Mouse (Mus musculus) MEL (cell line): ENCODE measurements at regions not wholly inside any gene's neighbourhood (a gene's known extent, or its start where the extent isn't known, plus 50 kb on each side); places are given as distances from the start of the nearest gene placed in this dataset.
A peak's percentile ranks its signal among the peaks of the same experiment; 100 is the strongest.

Source experiments
- DNase-seq: peaks from one replicate; pipeline ENCODE4 v3.0.0; 2011; ENCODE audit warnings: low read depth, low spot score
- H3K27ac ChIP-seq: 2 replicates; pipeline ENCODE4 v1.5.1; 2012; ENCODE audit warnings: low read depth, mild to moderate bottlenecking, control low read depth, low read length, moderate library complexity; ENCODE audit not compliant: control insufficient read depth
- H3K27me3 ChIP-seq, 2 experiments: fragments of 150-350 bp in 1 of 2; sonication (generic) in 1 of 2; 2 replicates each; pipeline ENCODE4 v1.6.1; 2012; ENCODE audit warnings: low read length in 2 of 2, mild to moderate bottlenecking in 2 of 2, improper control_type of control experiment in 1 of 2, moderate library complexity in 1 of 2; ENCODE audit not compliant: insufficient read depth in 2 of 2, control insufficient read depth in 1 of 2
- H3K36me3 ChIP-seq, 2 experiments: 2 replicates each; pipeline ENCODE4 v1.6.1; 2012 to 2014; ENCODE audit warnings: low read length in 2 of 2, improper control_type of control experiment in 1 of 2, inconsistent platforms in 1 of 2, mild to moderate bottlenecking in 1 of 2; ENCODE audit not compliant: insufficient read depth in 2 of 2, control insufficient read depth in 1 of 2
- H3K4me1 ChIP-seq, 2 experiments: fragments of 150-350 bp in 1 of 2; sonication (generic) in 1 of 2; 2 replicates each; pipeline ENCODE4 v1.6.1; 2012; ENCODE audit warnings: low read length in 2 of 2, improper control_type of control experiment in 1 of 2, mild to moderate bottlenecking in 1 of 2; ENCODE audit not compliant: insufficient read depth in 2 of 2, control insufficient read depth in 1 of 2
- H3K4me3 ChIP-seq, 2 experiments: fragments of 150-350 bp in 1 of 2; sonication (generic) in 1 of 2; 2 replicates each; pipeline ENCODE4 v1.5.1; 2012; ENCODE audit warnings: low read depth in 2 of 2, low read length in 2 of 2, mild to moderate bottlenecking in 2 of 2, moderate library complexity in 2 of 2, control low read depth in 1 of 2, improper control_type of control experiment in 1 of 2; ENCODE audit not compliant: control insufficient read depth in 1 of 2, insufficient read depth in 1 of 2
- H3K79me2 ChIP-seq: 2 replicates; pipeline ENCODE4 v1.6.1; 2012; ENCODE audit warnings: mild to moderate bottlenecking, low read length, moderate library complexity; ENCODE audit not compliant: control insufficient read depth, poor library complexity, insufficient read depth
- H3K9ac ChIP-seq: 2 replicates; pipeline ENCODE4 v1.6.1; 2012; ENCODE audit warnings: low read depth, mild to moderate bottlenecking, control low read depth, low read length, moderate library complexity; ENCODE audit not compliant: control insufficient read depth, poor library complexity, severe bottlenecking
- H3K9me3 ChIP-seq: fragments of 150-350 bp; sonication (generic); replicated peaks from 2 replicates; pipeline ENCODE4 v1.6.1; 2012; ENCODE audit warnings: mild to moderate bottlenecking, low read length, improper control_type of control experiment, moderate library complexity; ENCODE audit not compliant: insufficient read depth
- CHD1 ChIP-seq: IDR thresholded peaks from 2 replicates; pipeline ENCODE4 v1.6.1; 2012; ENCODE audit warnings: low read depth, mild to moderate bottlenecking, inconsistent platforms, low read length, improper control_type of control experiment
- CTCF ChIP-seq, 3 experiments: IDR thresholded peaks in 2 of 3; conservative IDR thresholded peaks in 1 of 3; 2 replicates each; pipeline ENCODE4 v1.5.1; 2011 to 2012; ENCODE audit warnings: low read length in 3 of 3, low read depth in 2 of 3, mild to moderate bottlenecking in 2 of 3, improper control_type of control experiment in 1 of 3, inconsistent platforms in 1 of 3, mixed read lengths in 1 of 3, moderate library complexity in 1 of 3; ENCODE audit not compliant: control insufficient read depth in 1 of 3, insufficient read depth in 1 of 3, poor library complexity in 1 of 3, severe bottlenecking in 1 of 3
- E2F4 ChIP-seq: IDR thresholded peaks from 2 replicates; pipeline ENCODE4 v1.6.1; 2011; ENCODE audit warnings: low read depth, low read length, improper control_type of control experiment, borderline replicate concordance
- EP300 ChIP-seq, 2 experiments: IDR thresholded peaks; 2 replicates each; pipeline ENCODE4 v1.6.1; 2011; ENCODE audit warnings: improper control_type of control experiment in 2 of 2, low read length in 2 of 2, low read depth in 1 of 2, mild to moderate bottlenecking in 1 of 2
- ETS1 ChIP-seq: IDR thresholded peaks from 2 replicates; pipeline ENCODE4 v1.6.1; 2012; ENCODE audit warnings: low read depth, mild to moderate bottlenecking, inconsistent platforms, low read length, improper control_type of control experiment, moderate library complexity
- GABPA ChIP-seq: IDR thresholded peaks from 2 replicates; pipeline ENCODE4 v1.6.1; 2012; ENCODE audit warnings: low read depth, mild to moderate bottlenecking, inconsistent platforms, low read length, improper control_type of control experiment, moderate library complexity
- GATA1 ChIP-seq: IDR thresholded peaks from 2 replicates; pipeline ENCODE4 v1.6.1; 2011; ENCODE audit warnings: low read depth, low read length, improper control_type of control experiment
- HCFC1 ChIP-seq: IDR thresholded peaks from 2 replicates; pipeline ENCODE4 v1.6.1; 2012; ENCODE audit warnings: low read depth, mild to moderate bottlenecking, inconsistent platforms, low read length, improper control_type of control experiment, moderate library complexity
- JUND ChIP-seq: IDR thresholded peaks from 2 replicates; pipeline ENCODE4 v1.6.1; 2011; ENCODE audit warnings: low read depth, mild to moderate bottlenecking, improper control_type of control experiment, low read length
- KAT2A ChIP-seq: conservative IDR thresholded peaks from 2 replicates; pipeline ENCODE4 v1.6.1; 2012; ENCODE audit warnings: low read depth, low read length, improper control_type of control experiment, inconsistent platforms
- MAFK ChIP-seq: IDR thresholded peaks from 2 replicates; pipeline ENCODE4 v1.6.1; 2011; ENCODE audit warnings: low read depth, mild to moderate bottlenecking, low read length, improper control_type of control experiment, borderline replicate concordance
- MAX ChIP-seq: IDR thresholded peaks from 2 replicates; pipeline ENCODE4 v1.6.1; 2011; ENCODE audit warnings: low read length, improper control_type of control experiment
- MXI1 ChIP-seq: IDR thresholded peaks from 2 replicates; pipeline ENCODE4 v1.6.1; 2011; ENCODE audit warnings: mild to moderate bottlenecking, low read depth, low read length, improper control_type of control experiment
- MYB ChIP-seq: IDR thresholded peaks from 2 replicates; pipeline ENCODE4 v1.6.1; 2011; ENCODE audit warnings: mild to moderate bottlenecking, low read depth, low read length, improper control_type of control experiment
- MYC ChIP-seq: IDR thresholded peaks from 2 replicates; pipeline ENCODE4 v1.6.1; 2011; ENCODE audit warnings: low read depth, mild to moderate bottlenecking, low read length, improper control_type of control experiment, moderate library complexity
- NELFE ChIP-seq: IDR thresholded peaks from 2 replicates; pipeline ENCODE4 v1.6.1; 2011; ENCODE audit warnings: low read depth, low read length, improper control_type of control experiment
- NRF1 ChIP-seq: IDR thresholded peaks from 2 replicates; pipeline ENCODE4 v1.6.1; 2014; ENCODE audit warnings: low read depth, mild to moderate bottlenecking, inconsistent platforms, low read length, improper control_type of control experiment, moderate library complexity; ENCODE audit not compliant: poor library complexity, insufficient read depth, severe bottlenecking
- POLR2A ChIP-seq, 2 experiments: IDR thresholded peaks; 2 replicates each; pipeline ENCODE4 v1.6.1; 2011 to 2012; ENCODE audit warnings: low read length in 2 of 2, mild to moderate bottlenecking in 2 of 2, control low read depth in 1 of 2, improper control_type of control experiment in 1 of 2, low read depth in 1 of 2, moderate library complexity in 1 of 2; ENCODE audit not compliant: control insufficient read depth in 1 of 2, insufficient read depth in 1 of 2, poor library complexity in 1 of 2
- POLR2AphosphoS2 ChIP-seq: IDR thresholded peaks from 2 replicates; pipeline ENCODE4 v1.6.1; 2011; ENCODE audit warnings: low read length, improper control_type of control experiment
- POLR2AphosphoS5 ChIP-seq: IDR thresholded peaks from 2 replicates; pipeline ENCODE4 v1.6.1; 2012; ENCODE audit warnings: low read depth, borderline replicate concordance, mild to moderate bottlenecking, inconsistent platforms, low read length, moderate library complexity, mixed read lengths
- SIN3A ChIP-seq: IDR thresholded peaks from 2 replicates; pipeline ENCODE4 v1.6.1; 2012; ENCODE audit warnings: low read length, improper control_type of control experiment, inconsistent platforms
- TAL1 ChIP-seq: IDR thresholded peaks from 2 replicates; pipeline ENCODE4 v1.6.1; 2012; ENCODE audit warnings: mild to moderate bottlenecking, inconsistent platforms, low read length, moderate library complexity, mixed read lengths
- TCF12 ChIP-seq: IDR thresholded peaks from 2 replicates; pipeline ENCODE4 v1.6.1; 2014; ENCODE audit warnings: low read depth, mild to moderate bottlenecking, inconsistent platforms, low read length, improper control_type of control experiment, moderate library complexity
- USF2 ChIP-seq, 2 experiments: IDR thresholded peaks; 2 replicates each; pipeline ENCODE4 v1.6.1; 2011 to 2012; ENCODE audit warnings: improper control_type of control experiment in 2 of 2, low read length in 2 of 2, borderline replicate concordance in 1 of 2, inconsistent platforms in 1 of 2, low read depth in 1 of 2, mild to moderate bottlenecking in 1 of 2; ENCODE audit not compliant: insufficient read depth in 1 of 2
- ZC3H11A ChIP-seq: IDR thresholded peaks from 2 replicates; pipeline ENCODE4 v1.6.1; 2012; ENCODE audit warnings: low read depth, mild to moderate bottlenecking, inconsistent platforms, low read length, improper control_type of control experiment
- ZNF384 ChIP-seq: IDR thresholded peaks from 2 replicates; pipeline ENCODE4 v1.6.1; 2012; ENCODE audit warnings: low read depth, mild to moderate bottlenecking, inconsistent platforms, low read length, improper control_type of control experiment

DNA sequence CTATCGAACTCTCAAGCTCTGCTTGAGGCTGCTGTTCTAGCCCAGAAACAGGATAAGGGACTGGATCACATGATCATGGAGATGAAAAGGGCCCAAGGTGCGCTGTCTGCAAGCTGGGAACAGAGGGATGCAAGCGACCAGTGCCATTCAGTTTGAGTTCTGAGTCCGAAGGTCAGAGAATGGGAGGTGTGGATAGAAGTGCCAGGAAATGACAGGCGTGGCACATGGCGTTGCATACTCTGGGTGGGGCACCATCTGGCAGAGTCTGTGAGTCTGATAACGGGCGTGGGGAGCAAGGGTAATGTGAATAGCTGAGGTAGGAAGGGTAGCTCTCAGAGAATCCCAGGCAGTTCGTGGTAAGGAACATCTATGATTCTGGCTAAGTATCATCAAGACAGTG is 65.5 kb downstream of the Gpr6 start:
- H3K4me3 ChIP-seq, result no peak overlapping the region
- H3K9me3 ChIP-seq, result no peaks in the 10 kb centered on the region
- no peaks in the 10 kb centered on the region for H3K79me2 ChIP-seq
- TF ChIP-seq MYC, result 0 out of 2 replicates have a peak, but pooled peaks have one; percentile 23
- no peak for TF ChIP-seq TCF12
- TF ChIP-seq EP300 (IDR thresholded peaks at IDR 0.05; ENCODE audit: low read depth in 1 of 2, low read length in 2 of 2), result peak; percentile 54 to 55
- peak; percentile 48; the same call in 1 of the 2 replicates for TF ChIP-seq TAL1
- TF ChIP-seq NELFE, result no peak
- TF ChIP-seq MAX, result 0 out of 2 replicates have a peak, but pooled peaks have one; percentile 18
- no peak for TF ChIP-seq ZC3H11A
- no peak for TF ChIP-seq POLR2A (IDR thresholded peaks at IDR 0.05; ENCODE audit: control insufficient read depth in 1 of 2, insufficient read depth in 1 of 2, low read depth in 1 of 2, low read length in 2 of 2, poor library complexity in 1 of 2)
- 0 out of 2 replicates have a peak, but pooled peaks have one; percentile 15 for TF ChIP-seq ETS1
- peak; percentile 40; the same call in 1 of the 2 replicates for TF ChIP-seq MXI1
- peak; percentile 39; the same call in 1 of the 2 replicates for TF ChIP-seq GATA1
- no peak for TF ChIP-seq GABPA
- peaks cover 0 to 3% of the 10 kb centered on the region in 2 experiments; a peak in 2 of 4 replicates for H3K36me3 ChIP-seq
- H3K27ac ChIP-seq, result no peak overlapping the region
- no peaks in the 10 kb centered on the region; a peak in 2 of 4 replicates for H3K27me3 ChIP-seq
- H3K9ac ChIP-seq, result no peak overlapping the region
- peaks cover 0 to 10% of the 10 kb centered on the region in 2 experiments; a peak in 2 of 4 replicates for H3K4me1 ChIP-seq
- DNase-seq, result peak; percentile 53

DNA sequence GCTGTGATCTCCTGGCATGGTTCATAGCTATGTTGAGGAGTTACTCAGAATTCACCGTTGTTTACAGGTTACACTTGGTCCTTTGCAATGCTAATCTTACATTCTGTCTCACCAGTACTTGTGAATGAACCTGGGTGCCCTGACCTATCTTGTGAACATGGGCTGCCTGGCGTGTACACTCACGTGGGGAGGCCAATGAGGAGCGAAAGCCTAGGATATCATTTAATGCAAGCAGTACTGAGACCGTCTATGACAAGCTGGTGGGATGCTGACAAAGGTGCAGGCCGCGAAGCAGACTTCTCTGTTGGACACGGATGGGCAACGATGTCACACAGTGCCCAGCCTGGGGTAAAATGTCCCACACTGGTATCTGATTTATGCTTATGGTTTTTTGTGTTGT is 66.3 kb downstream of the Gpr6 start:
- Histone ChIP-seq H3K9me3 (no peaks in the 10 kb centered on the region), H3K4me3 (no peak overlapping the region), H3K27me3 (no peaks in the 10 kb centered on the region; a peak in 2 of 4 replicates), H3K9ac (no peak overlapping the region), H3K4me1 (peaks cover 0 to 10% of the 10 kb centered on the region in 2 experiments; a peak in 2 of 4 replicates), H3K36me3 (peaks cover 0 to 3% of the 10 kb centered on the region in 2 experiments; a peak in 2 of 4 replicates)
- DNase-seq, result no peak
- TF ChIP-seq TAL1 (no peak), E2F4 (no peak), ZNF384 (no peak), MAFK (no peak), CHD1 (no peak), KAT2A (no peak), JUND (no peak), HCFC1 (no peak), ETS1 (no peak), MAX (no peak), USF2 (IDR thresholded peaks at IDR 0.05; ENCODE audit: borderline replicate concordance in 1 of 2, insufficient read depth in 1 of 2, low read depth in 1 of 2, low read length in 2 of 2) (no peak), ZC3H11A (no peak), CTCF (IDR thresholded peaks at IDR 0.05 in 2 of 3, conservative IDR thresholded peaks at IDR 0.05 in 1 of 3; ENCODE audit: control insufficient read depth in 1 of 3, insufficient read depth in 1 of 3, low read depth in 2 of 3, low read length in 3 of 3, poor library complexity in 1 of 3, severe bottlenecking in 1 of 3) (no peak), SIN3A (no peak), MYB (no peak), POLR2AphosphoS5 (no peak), EP300 (IDR thresholded peaks at IDR 0.05; ENCODE audit: low read depth in 1 of 2, low read length in 2 of 2) (no peak), POLR2AphosphoS2 (no peak), NRF1 (no peak)
- TF ChIP-seq, all 39 proteins: peak for 0
- no peaks in the 10 kb centered on the region for H3K79me2 ChIP-seq
- no peak overlapping the region for H3K27ac ChIP-seq
